Mouse (Mus musculus) stomach, postnatal 0 days (tissue): ENCODE results near the gene Crxos. TPM values are rescaled to one million over a fixed set of nuclear protein-coding genes. Genes with fewer than 3 reads are reported as not detected.

ENCODE experiments used
- ATAC-seq: fragments of 200-750 bp; cut with Nextera tagmentation; 2 replicates; pipeline ENCODE4 v1.8.0; 2017; ENCODE audit not compliant: low FRiP score, low TSS enrichment
- DNase-seq: peaks from one replicate; pipeline ENCODE4 v3.0.0-alpha.2; 2016; ENCODE audit warnings: low spot score
- H3K27ac ChIP-seq: fragments of 300-500 bp; sonication (generic); replicated peaks from 2 replicates; pipeline ENCODE4 v1.5.1; 2014; ENCODE audit warnings: mild to moderate bottlenecking, control low read depth
- H3K27me3 ChIP-seq: fragments of 300-500 bp; sonication (generic); 2 replicates; pipeline ENCODE4 v1.6.1; 2014; ENCODE audit warnings: low read length; ENCODE audit not compliant: control insufficient read depth, insufficient read depth
- H3K36me3 ChIP-seq: fragments of 300-500 bp; sonication (generic); 2 replicates; pipeline ENCODE4 v1.6.1; 2014; ENCODE audit warnings: low read length, mixed read lengths; ENCODE audit not compliant: control insufficient read depth, insufficient read depth
- H3K4me1 ChIP-seq: fragments of 300-500 bp; sonication (generic); replicated peaks from 2 replicates; pipeline ENCODE4 v1.6.1; 2014; ENCODE audit warnings: antibody characterized with exemption; ENCODE audit not compliant: control insufficient read depth, insufficient read depth
- H3K4me2 ChIP-seq: fragments of 300-500 bp; sonication (generic); replicated peaks from 2 replicates; pipeline ENCODE4 v1.6.1; 2014; ENCODE audit warnings: low read depth, mild to moderate bottlenecking, control low read depth, moderate library complexity
- H3K4me3 ChIP-seq: fragments of 300-500 bp; sonication (generic); 2 replicates; pipeline ENCODE4 v1.5.1; 2014; ENCODE audit warnings: low read depth, low read length, control low read depth
- H3K9ac ChIP-seq: fragments of 300-500 bp; sonication (generic); 2 replicates; pipeline ENCODE4 v1.6.1; 2014; ENCODE audit warnings: mild to moderate bottlenecking, low read length, control low read depth, mixed read lengths
- H3K9me3 ChIP-seq: fragments of 300-500 bp; sonication (generic); 2 replicates; pipeline ENCODE4 v1.6.1; 2016; ENCODE audit warnings: low read length; ENCODE audit not compliant: control insufficient read depth
- CTCF ChIP-seq: IDR thresholded peaks from 2 replicates; pipeline ENCODE4 v1.5.1; 2016; ENCODE audit warnings: antibody characterized with exemption, low read depth, mild to moderate bottlenecking, moderate library complexity
- EP300 ChIP-seq: optimal IDR thresholded peaks from 2 replicates; pipeline ENCODE3; 2016; ENCODE audit warnings: antibody characterized with exemption
- WGBS: fragments of 180-500 bp; shearing (Covaris S2); extraction: QIAGEN DNeasy Blood & Tissue Kit; methylation state at CpG from one replicate; pipeline ENCODE4 v1.1.7; 2014; 5-methylcytosine and 5-hydroxymethylcytosine counted together
- polyA plus RNA-seq: library from polyadenylated mRNA; unstranded; fragments of >200 nt; fragmentation: Nextera tagmentation; extraction: Ambion mirVana; gene quantifications from 2 replicates; pipeline ENCODE4 v1.2.1, GENCODE M21; 2015

Crxos gene
- polyA plus RNA-seq, 1 experiment from 2014 or later = not detected

GRCm38 (mm10) chr7:15948381-15948941 is 66.0 kb downstream of the Crxos start:
- H3K27ac ChIP-seq = peak overlapping the region; percentile 83
- peaks cover 5% of the 10 kb centered on the region; the same call in 1 of the 2 replicates for H3K36me3 ChIP-seq
- H3K4me2 ChIP-seq = peak overlapping the region; percentile 50
- no peaks in the 10 kb centered on the region for H3K4me1 ChIP-seq
- H3K9me3 ChIP-seq = no peaks in the 10 kb centered on the region
- peak overlapping the region; percentile 15 for H3K4me3 ChIP-seq
- DNase-seq = peak; percentile 89
- H3K9ac ChIP-seq = peak overlapping the region; percentile 23; the same call in 1 of the 2 replicates
- peak; percentile 78 for ATAC-seq
- TF ChIP-seq CTCF (peak; percentile 94), EP300 (no peak)
- WGBS = under 1% methylated on average over 22 of the region's 23 CpGs
- no peaks in the 10 kb centered on the region for H3K27me3 ChIP-seq

- ATAC-seq = no peak
- DNase-seq = no peak
- TF ChIP-seq CTCF = no peak
- TF ChIP-seq EP300 = no peak
- H3K4me3 ChIP-seq = no peak overlapping the region
- H3K36me3 ChIP-seq = peaks cover 8% of the 10 kb centered on the region; the same call in 1 of the 2 replicates
- H3K27me3 ChIP-seq = no peaks in the 10 kb centered on the region
- 78% methylated on average over 7 of the region's 7 CpGs for WGBS
- peak overlapping the region; percentile 83 for H3K27ac ChIP-seq
- H3K4me1 ChIP-seq = no peaks in the 10 kb centered on the region
- H3K4me2 ChIP-seq = peak overlapping the region; percentile 50; the same call in 1 of the 2 replicates
- H3K9me3 ChIP-seq = no peaks in the 10 kb centered on the region
- H3K9ac ChIP-seq = no peak overlapping the region
Measured at GRCm38 (mm10) chr7:15949216-15949790, 66.9 kb downstream of the Crxos start.

GRCm38 (mm10) chr7:15950008-15950407 is 67.6 kb downstream of the Crxos start:
- TF ChIP-seq EP300 (no peak), CTCF (no peak)
- peaks cover 11% of the 10 kb centered on the region; the same call in 1 of the 2 replicates for H3K36me3 ChIP-seq

GRCm38 (mm10) chr7:15952416-15952815 is 70.0 kb downstream of the Crxos start:
- WGBS = 48% methylated on average over 3 of the region's 3 CpGs
- Histone ChIP-seq H3K27ac (no peak overlapping the region), H3K9me3 (no peaks in the 10 kb centered on the region), H3K9ac (no peak overlapping the region), H3K4me1 (0 out of 2 replicates have a peak, but pooled peaks cover 2% of the 10 kb centered on the region), H3K27me3 (no peaks in the 10 kb centered on the region), H3K36me3 (peaks cover 11% of the 10 kb centered on the region), H3K4me3 (no peak overlapping the region), H3K4me2 (no peak overlapping the region)
- ATAC-seq (no peak), DNase-seq (no peak)
- no peak for TF ChIP-seq EP300
- no peak for TF ChIP-seq CTCF

More at GRCm38 (mm10) chr7:15950008-15950407, 67.6 kb downstream of the Crxos start:
- H3K27ac ChIP-seq = no peak overlapping the region
- H3K4me3 ChIP-seq = no peak overlapping the region
- no peaks in the 10 kb centered on the region for H3K4me1 ChIP-seq
- no peak for DNase-seq
- WGBS = 91% methylated on average over 14 of the region's 15 CpGs
- no peak overlapping the region for H3K4me2 ChIP-seq
- no peaks in the 10 kb centered on the region for H3K27me3 ChIP-seq
- H3K9me3 ChIP-seq = no peaks in the 10 kb centered on the region
- no peak for ATAC-seq
- H3K9ac ChIP-seq = no peak overlapping the region

Other genes starting within 250 kb of the Crxos start
- gene Obox3, start 242.7 kb upstream of the Crxos start, polyA plus RNA-seq = 0.07 TPM in 1 of 2 replicates, not detected in the other
- not detected in 2 replicates for gene Obox5, start 132.5 kb upstream of the Crxos start, polyA plus RNA-seq
- gene Obox6, start 42.9 kb upstream of the Crxos start, polyA plus RNA-seq = not detected in 2 replicates
- gene Crx, start 2.6 kb upstream of the Crxos start, polyA plus RNA-seq = 0.10 TPM in 1 of 2 replicates, not detected in the other
- 560 and 572 TPM in 2 replicates for gene Selenow, start 39.8 kb downstream of the Crxos start, polyA plus RNA-seq
- 139 and 147 TPM in 2 replicates for gene Nop53, start 63.5 kb downstream of the Crxos start, polyA plus RNA-seq
- 30.7 and 37.7 TPM in 2 replicates for gene Ehd2, start 85.0 kb downstream of the Crxos start, polyA plus RNA-seq
- gene Bicra, start 165.3 kb downstream of the Crxos start, polyA plus RNA-seq = 1.8 and 2.3 TPM in 2 replicates
- 0.05 TPM in 2 replicates for gene Zfp541, start 179.2 kb downstream of the Crxos start, polyA plus RNA-seq
- 136 and 152 TPM in 2 replicates for gene Napa, start 215.8 kb downstream of the Crxos start, polyA plus RNA-seq
- 11.8 and 13.1 TPM in 2 replicates for gene Kptn, start 237.3 kb downstream of the Crxos start, polyA plus RNA-seq
- gene Slc8a2, start 247.2 kb downstream of the Crxos start, polyA plus RNA-seq = 0.11 and 0.12 TPM in 2 replicates